Mouse (Mus musculus): ENCODE data around the gene Cplx3.

DNA sequence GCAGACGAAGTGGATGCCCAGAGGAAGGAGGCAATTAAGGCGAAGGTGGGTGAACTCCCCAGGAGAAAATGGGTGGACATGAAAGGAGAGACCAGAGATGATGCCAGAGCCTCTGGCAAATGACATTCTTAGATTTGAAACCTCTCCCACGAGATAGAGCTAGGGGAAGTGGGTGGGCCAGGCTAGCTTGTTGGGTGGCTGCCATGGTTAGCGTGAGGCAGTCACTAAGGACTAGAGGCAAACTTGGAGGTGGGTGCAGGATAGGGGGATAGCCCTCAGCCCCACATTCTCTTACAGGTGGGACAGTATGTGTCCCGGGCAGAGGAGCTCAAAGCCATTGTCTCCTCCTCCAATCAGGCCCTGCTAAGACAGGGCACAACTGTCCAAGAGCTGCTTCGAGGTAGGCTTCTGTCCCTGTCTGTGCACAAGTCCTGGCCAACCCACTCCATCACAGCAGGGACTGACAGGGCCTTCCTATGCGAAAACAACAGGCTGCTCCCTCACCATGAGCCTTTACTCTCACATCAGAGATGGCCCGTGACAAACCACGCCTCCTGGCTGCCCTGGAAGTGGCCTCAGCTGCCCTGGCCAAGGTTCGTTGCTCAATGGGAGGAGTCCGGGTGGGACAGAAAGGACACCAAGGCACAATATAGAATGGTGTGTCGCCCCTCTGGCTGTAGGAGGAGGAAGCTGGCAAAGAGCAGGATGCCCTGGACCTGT is 12.5 kb downstream of the Cplx3 start:
- no peak for TF ChIP-seq GATA1 (IDR thresholded peaks at IDR 0.05; ENCODE audit: borderline replicate concordance, low read length)
- TF ChIP-seq FLI1 (IDR thresholded peaks at IDR 0.05; ENCODE audit: low read length) = no peak

Measured in megakaryocyte, embryonic 14.5 days (primary cell).